Mouse (Mus musculus): ENCODE measurements at regions not wholly inside any gene's neighbourhood (a gene's known extent, or its start where the extent isn't known, plus 50 kb on each side); places are given as distances from the start of the nearest gene placed in this dataset.
"Not testable (repeated sequence)": the region's sequence is repeated elsewhere in the genome, so short reads cannot be mapped to it uniquely, and the experiment has no call there.

DNA sequence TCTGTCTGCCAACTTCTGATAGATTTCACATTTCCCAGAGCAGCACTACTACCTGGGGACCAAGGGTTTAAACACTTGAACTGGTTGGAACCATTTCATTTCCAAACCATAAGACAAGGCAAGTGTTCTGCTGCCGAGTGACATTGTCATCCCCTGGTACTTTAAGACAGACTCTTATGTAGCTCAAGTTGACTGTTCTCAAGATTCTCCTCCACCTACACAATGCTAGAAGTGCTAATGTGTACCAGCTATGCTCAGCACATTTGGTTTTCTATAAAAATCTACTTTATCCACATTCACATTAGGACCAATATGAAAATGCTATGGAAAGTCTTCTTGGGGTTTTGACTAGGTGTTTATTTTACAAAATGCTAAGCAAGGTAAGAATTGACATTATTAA, 357.3 kb downstream of the Trib2 start:
- TF ChIP-seq ZC3H11A (IDR thresholded peaks at IDR 0.05; ENCODE audit: borderline replicate concordance, low read depth, low read length) (no peak), HCFC1 (IDR thresholded peaks at IDR 0.05; ENCODE audit: borderline replicate concordance, insufficient read depth, low read length) (no peak), ZNF384 (IDR thresholded peaks at IDR 0.05; ENCODE audit: low read depth, low read length) (no peak), MAFK (IDR thresholded peaks at IDR 0.05; ENCODE audit: insufficient read depth, low read depth, low read length) (no peak), CHD2 (IDR thresholded peaks at IDR 0.05; ENCODE audit: low read depth, low read length) (no peak)
- in situ Hi-C loops (cut with MboI; ENCODE audit: low sequenced_read_pairs in 2 of 2, unreplicated experiment in 2 of 2): no loop called here
- no peaks in the 10 kb centered on the region for H3K9me3 ChIP-seq (ENCODE audit: control insufficient read depth, insufficient read depth, low read depth, low read length)

DNA sequence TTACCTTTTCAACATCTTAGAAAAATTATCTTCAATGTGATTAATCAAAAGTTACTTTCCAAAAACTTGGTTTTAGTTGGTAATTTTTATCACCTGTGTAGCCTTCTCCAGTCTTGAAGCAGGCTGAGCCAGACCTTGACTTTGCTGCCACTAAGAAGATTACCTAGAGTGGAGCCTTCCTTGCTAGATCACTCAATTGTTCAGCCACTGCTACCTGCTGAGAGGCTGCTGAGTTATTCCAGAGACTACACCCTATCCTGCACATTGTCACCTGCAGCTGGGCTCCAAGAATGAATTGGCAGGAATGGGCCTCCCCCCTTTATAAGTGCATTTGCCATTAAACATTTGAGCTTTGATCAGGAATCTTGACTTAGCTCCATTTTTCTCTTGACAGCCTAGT, 360.4 kb downstream of the Trib2 start:
- H3K4me3 ChIP-seq (ENCODE audit: insufficient read depth in 1 of 2, low read depth in 1 of 2, low read length in 2 of 2, poor library complexity in 1 of 2, severe bottlenecking in 1 of 2); H3K27ac ChIP-seq (ENCODE audit: insufficient read depth, low read depth, low read length, poor library complexity, severe bottlenecking); H3K36me3 ChIP-seq (ENCODE audit: control insufficient read depth, insufficient read depth, low read length, poor library complexity, severe bottlenecking); in situ Hi-C loops (cut with MboI; ENCODE audit: low sequenced_read_pairs in 2 of 2, unreplicated experiment in 2 of 2); H3K4me1 ChIP-seq (ENCODE audit: control insufficient read depth in 2 of 2, insufficient read depth in 2 of 2, low read length in 2 of 2, poor library complexity in 1 of 2); H3K9me3 ChIP-seq (ENCODE audit: control insufficient read depth, insufficient read depth, low read depth, low read length); H3K9ac ChIP-seq (ENCODE audit: insufficient read depth, low read depth, low read length, poor library complexity, severe bottlenecking): not testable (repeated sequence)
- DNase-seq (ENCODE audit: low read depth, low spot score): peak; percentile 47

More for the DNA sequence above, 357.3 kb downstream of the Trib2 start:
- no peak overlapping the region for H3K27ac ChIP-seq (ENCODE audit: insufficient read depth, low read depth, low read length, poor library complexity, severe bottlenecking)
- no peak overlapping the region for H3K4me3 ChIP-seq (ENCODE audit: insufficient read depth in 1 of 2, low read depth in 1 of 2, low read length in 2 of 2, poor library complexity in 1 of 2, severe bottlenecking in 1 of 2)
- no peak overlapping the region for H3K9ac ChIP-seq (ENCODE audit: insufficient read depth, low read depth, low read length, poor library complexity, severe bottlenecking)
- DNase-seq (ENCODE audit: low read depth, low spot score): no peak
- peaks cover 0 to 9% of the 10 kb centered on the region in 2 experiments; a peak in 2 of 4 replicates for H3K4me1 ChIP-seq (ENCODE audit: control insufficient read depth in 2 of 2, insufficient read depth in 2 of 2, low read length in 2 of 2, poor library complexity in 1 of 2)
- no peaks in the 10 kb centered on the region for H3K36me3 ChIP-seq (ENCODE audit: control insufficient read depth, insufficient read depth, low read length, poor library complexity, severe bottlenecking)

DNA sequence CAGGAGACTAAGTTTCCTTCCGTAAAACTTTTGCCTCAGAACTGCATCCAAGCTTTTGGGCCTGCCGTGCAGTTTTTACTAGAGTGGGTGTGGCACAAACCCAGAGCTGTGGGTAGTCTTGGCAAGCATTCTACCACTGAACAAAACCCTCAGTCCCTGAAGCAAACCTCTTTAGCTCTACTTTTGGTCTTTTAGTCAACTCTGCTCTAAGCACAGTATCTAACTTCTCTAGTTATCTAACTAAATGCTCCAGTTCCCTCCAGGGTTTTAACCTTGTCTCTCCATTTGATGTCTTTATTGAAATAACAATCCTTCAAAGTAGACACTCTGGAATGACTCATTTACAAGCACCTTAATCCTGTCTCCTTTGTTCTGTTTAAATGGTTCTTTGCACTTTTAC, 361.0 kb downstream of the Trib2 start:
- no peaks in the 10 kb centered on the region for H3K36me3 ChIP-seq (ENCODE audit: control insufficient read depth, insufficient read depth, low read length, poor library complexity, severe bottlenecking)

GRCm38 (mm10) chr12:15449484-15449883, 367.2 kb downstream of the Trib2 start:
- Histone ChIP-seq H3K27ac (ENCODE audit: insufficient read depth, low read depth, low read length, poor library complexity, severe bottlenecking) (no peak overlapping the region), H3K9me3 (ENCODE audit: control insufficient read depth, insufficient read depth, low read depth, low read length) (no peaks in the 10 kb centered on the region), H3K36me3 (ENCODE audit: control insufficient read depth, insufficient read depth, low read length, poor library complexity, severe bottlenecking) (no peaks in the 10 kb centered on the region), H3K4me1 (ENCODE audit: control insufficient read depth in 2 of 2, insufficient read depth in 2 of 2, low read length in 2 of 2, poor library complexity in 1 of 2) (peaks cover 1 to 4% of the 10 kb centered on the region in 2 experiments; a peak in 3 of 4 replicates), H3K9ac (ENCODE audit: insufficient read depth, low read depth, low read length, poor library complexity, severe bottlenecking) (no peak overlapping the region), H3K4me3 (ENCODE audit: insufficient read depth in 1 of 2, low read depth in 1 of 2, low read length in 2 of 2, poor library complexity in 1 of 2, severe bottlenecking in 1 of 2) (no peak overlapping the region)
- in situ Hi-C loops (cut with MboI; ENCODE audit: low sequenced_read_pairs in 2 of 2, unreplicated experiment in 2 of 2): no loop called here
- TF ChIP-seq ZC3H11A (IDR thresholded peaks at IDR 0.05; ENCODE audit: borderline replicate concordance, low read depth, low read length) (no peak), HCFC1 (IDR thresholded peaks at IDR 0.05; ENCODE audit: borderline replicate concordance, insufficient read depth, low read length) (no peak), CHD2 (IDR thresholded peaks at IDR 0.05; ENCODE audit: low read depth, low read length) (no peak)
- DNase-seq (ENCODE audit: low read depth, low spot score): no peak

More for the DNA sequence above, 361.0 kb downstream of the Trib2 start:
- Histone ChIP-seq H3K9me3 (ENCODE audit: control insufficient read depth, insufficient read depth, low read depth, low read length) (no peaks in the 10 kb centered on the region), H3K4me1 (ENCODE audit: control insufficient read depth in 2 of 2, insufficient read depth in 2 of 2, low read length in 2 of 2, poor library complexity in 1 of 2) (peaks cover 0 to 9% of the 10 kb centered on the region in 2 experiments; a peak in 2 of 4 replicates), H3K27ac (ENCODE audit: insufficient read depth, low read depth, low read length, poor library complexity, severe bottlenecking) (peak overlapping the region; percentile 40; the same call in 1 of the 2 replicates), H3K4me3 (ENCODE audit: insufficient read depth in 1 of 2, low read depth in 1 of 2, low read length in 2 of 2, poor library complexity in 1 of 2, severe bottlenecking in 1 of 2) (no peak overlapping the region), H3K9ac (ENCODE audit: insufficient read depth, low read depth, low read length, poor library complexity, severe bottlenecking) (no peak overlapping the region)
- DNase-seq (ENCODE audit: low read depth, low spot score): peak; percentile 43
- in situ Hi-C loops (cut with MboI; ENCODE audit: low sequenced_read_pairs in 2 of 2, unreplicated experiment in 2 of 2): no loop called here
- TF ChIP-seq HCFC1 (IDR thresholded peaks at IDR 0.05; ENCODE audit: borderline replicate concordance, insufficient read depth, low read length): no peak
- no peak for TF ChIP-seq MAFK (IDR thresholded peaks at IDR 0.05; ENCODE audit: insufficient read depth, low read depth, low read length)
- TF ChIP-seq ZC3H11A (IDR thresholded peaks at IDR 0.05; ENCODE audit: borderline replicate concordance, low read depth, low read length): no peak
- no peak for TF ChIP-seq CHD2 (IDR thresholded peaks at IDR 0.05; ENCODE audit: low read depth, low read length)
- no peak for TF ChIP-seq ZNF384 (IDR thresholded peaks at IDR 0.05; ENCODE audit: low read depth, low read length)

GRCm38 (mm10) chr12:15416180-15416766, 400.4 kb downstream of the Trib2 start:
- TF ChIP-seq HCFC1 (IDR thresholded peaks at IDR 0.05; ENCODE audit: borderline replicate concordance, insufficient read depth, low read length) (no peak), ZC3H11A (IDR thresholded peaks at IDR 0.05; ENCODE audit: borderline replicate concordance, low read depth, low read length) (0 out of 2 replicates have a peak, but pooled peaks have one; percentile 4), MAFK (IDR thresholded peaks at IDR 0.05; ENCODE audit: insufficient read depth, low read depth, low read length) (no peak), CHD2 (IDR thresholded peaks at IDR 0.05; ENCODE audit: low read depth, low read length) (no peak), ZNF384 (IDR thresholded peaks at IDR 0.05; ENCODE audit: low read depth, low read length) (peak; percentile 95)
- Histone ChIP-seq H3K27ac (ENCODE audit: insufficient read depth, low read depth, low read length, poor library complexity, severe bottlenecking) (no peak overlapping the region), H3K36me3 (ENCODE audit: control insufficient read depth, insufficient read depth, low read length, poor library complexity, severe bottlenecking) (no peaks in the 10 kb centered on the region), H3K9me3 (ENCODE audit: control insufficient read depth, insufficient read depth, low read depth, low read length) (no peaks in the 10 kb centered on the region), H3K4me3 (ENCODE audit: insufficient read depth in 1 of 2, low read depth in 1 of 2, low read length in 2 of 2, poor library complexity in 1 of 2, severe bottlenecking in 1 of 2) (no peak overlapping the region), H3K4me1 (ENCODE audit: control insufficient read depth in 2 of 2, insufficient read depth in 2 of 2, low read length in 2 of 2, poor library complexity in 1 of 2) (no peaks in the 10 kb centered on the region), H3K9ac (ENCODE audit: insufficient read depth, low read depth, low read length, poor library complexity, severe bottlenecking) (no peak overlapping the region)
- peak; percentile 17 for DNase-seq (ENCODE audit: low read depth, low spot score)
- in situ Hi-C loops (cut with MboI; ENCODE audit: low sequenced_read_pairs in 2 of 2, unreplicated experiment in 2 of 2): no loop called here
